Mouse (Mus musculus) heart, postnatal 0 days (tissue): ENCODE results near the gene Grhl3.

ENCODE experiments used
- CTCF ChIP-seq: IDR thresholded peaks from 2 replicates; pipeline ENCODE4 v1.5.1; 2016; ENCODE audit warnings: antibody characterized with exemption, control low read depth, low read depth
- EP300 ChIP-seq: IDR thresholded peaks from 2 replicates; pipeline ENCODE4 v1.6.1; 2016; ENCODE audit warnings: antibody characterized with exemption, low read depth

DNA sequence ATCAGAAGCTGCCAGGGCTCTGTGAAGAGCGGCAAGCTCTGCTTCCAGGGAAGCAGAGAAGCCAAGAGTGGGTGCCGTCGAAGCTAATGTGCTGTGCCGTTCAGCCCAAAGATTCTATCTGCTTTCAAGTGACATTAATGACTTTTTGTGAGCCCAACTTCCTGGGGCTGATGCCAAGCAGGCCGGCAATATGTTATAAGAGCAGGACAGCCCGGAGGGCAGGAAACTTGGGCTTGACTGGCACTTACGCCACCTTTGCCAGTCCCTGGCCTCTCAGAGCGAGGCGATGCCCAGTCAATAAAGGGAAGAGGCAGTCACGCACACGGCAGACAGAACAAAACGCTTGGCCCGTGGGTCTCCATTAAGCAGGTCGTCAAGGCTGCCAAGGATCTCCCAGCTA, 25.9 kb downstream of the Grhl3 start:
- TF ChIP-seq CTCF = no peak
- TF ChIP-seq EP300 = no peak
